Mouse (Mus musculus): Measurements from ENCODE around the gene Rad51. TPM values are rescaled to one million over a fixed set of nuclear protein-coding genes. Genes with fewer than 3 reads are reported as not detected.
A peak's percentile ranks its signal among the peaks of the same experiment; 100 is the strongest.

The Rad51 gene
- total and polyA plus RNA-seq, 3 experiments: 18.6 to 87.5 (median 45.0) TPM

DNA sequence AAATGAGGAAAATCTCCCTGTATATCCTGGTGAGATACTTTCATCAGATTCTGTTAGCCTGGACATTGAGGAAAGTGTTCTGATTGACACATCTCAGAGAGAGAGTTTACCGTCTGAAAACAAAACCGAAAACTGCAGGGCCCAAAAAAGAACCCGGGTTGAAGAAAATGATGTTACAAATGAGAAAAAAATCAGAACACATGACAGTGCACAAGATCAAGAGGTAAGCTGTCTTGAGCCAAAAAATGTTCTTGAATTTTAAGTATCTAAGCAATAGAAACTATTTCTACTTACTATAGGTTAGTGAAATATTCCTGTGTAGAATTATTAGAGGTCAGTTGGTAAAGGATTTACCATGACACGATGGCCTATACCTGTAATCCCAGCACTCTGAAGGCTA is 40.2 kb upstream of the Rad51 start:
- Histone ChIP-seq H3K4me3 (replicated peaks in 1 of 3; ENCODE audit: low read depth in 2 of 3, low read length in 2 of 3, poor library complexity in 1 of 3) (peak overlapping the region in 2 of 3 experiments; percentile 23 to 38), H3K36me3 (replicated peaks in 1 of 2; ENCODE audit: control insufficient read depth in 1 of 2, insufficient read depth in 1 of 2, low read length in 1 of 2) (peaks cover 8 to 58% of the 10 kb centered on the region in 2 experiments), H3K27me3 (replicated peaks) (no peaks in the 10 kb centered on the region), H3K9me3 (replicated peaks; ENCODE audit: low read length) (no peaks in the 10 kb centered on the region), H3K79me2 (replicated peaks; ENCODE audit: control insufficient read depth, extremely low read depth, insufficient read depth, poor library complexity, severe bottlenecking) (peaks cover 10% of the 10 kb centered on the region; the same call in 1 of the 2 replicates), H3K9ac (ENCODE audit: insufficient read depth, low read depth) (peak overlapping the region; percentile 89), H3K4me1 (ENCODE audit: control insufficient read depth in 1 of 2, insufficient read depth in 2 of 2) (peaks cover 2 to 17% of the 10 kb centered on the region in 2 experiments; a peak in 2 of 4 replicates), H3K4me2 (ENCODE audit: insufficient read depth, low read depth, poor library complexity, severe bottlenecking) (peak overlapping the region; percentile 98), H3K27ac (ENCODE audit: insufficient read depth, low read depth) (peak overlapping the region; percentile 94)
- peak; percentile 17 for DNase-seq (ENCODE audit: extremely low read depth)
- in situ Hi-C loops (cut with MboI; ENCODE audit: low pct_ligation_motif_present, low pct_unique_long_range_greater_than_20kb, low sequenced_read_pairs): no loop called here
- TF ChIP-seq ZNF384 (IDR thresholded peaks at IDR 0.05; ENCODE audit: low read depth, low read length): peak; percentile 77
- peak; percentile 10; the same call in 1 of the 2 replicates for TF ChIP-seq SIN3A (IDR thresholded peaks at IDR 0.05; ENCODE audit: low read length)
- peak; percentile 13; the same call in 1 of the 2 replicates for TF ChIP-seq IRF4 (IDR thresholded peaks at IDR 0.05; ENCODE audit: low read depth, low read length)
- no peak; the same call in 1 of the 2 replicates for TF ChIP-seq EP300 (IDR thresholded peaks at IDR 0.05; ENCODE audit: low read length)
- 0 out of 2 replicates have a peak, but pooled peaks have one; percentile 65 for TF ChIP-seq CHD1 (IDR thresholded peaks at IDR 0.05; ENCODE audit: low read depth, low read length)
- TF ChIP-seq UBTF (IDR thresholded peaks at IDR 0.05; ENCODE audit: low read depth, low read length): no peak
- no peak for TF ChIP-seq NELFE (IDR thresholded peaks at IDR 0.05; ENCODE audit: low read depth, low read length)
- dilution Hi-C loops (cut with MboI; ENCODE audit: extremely low pct_ligation_motif_present, extremely low pct_unique_long_range_greater_than_20kb, low sequenced_read_pairs): no loop called here

DNA sequence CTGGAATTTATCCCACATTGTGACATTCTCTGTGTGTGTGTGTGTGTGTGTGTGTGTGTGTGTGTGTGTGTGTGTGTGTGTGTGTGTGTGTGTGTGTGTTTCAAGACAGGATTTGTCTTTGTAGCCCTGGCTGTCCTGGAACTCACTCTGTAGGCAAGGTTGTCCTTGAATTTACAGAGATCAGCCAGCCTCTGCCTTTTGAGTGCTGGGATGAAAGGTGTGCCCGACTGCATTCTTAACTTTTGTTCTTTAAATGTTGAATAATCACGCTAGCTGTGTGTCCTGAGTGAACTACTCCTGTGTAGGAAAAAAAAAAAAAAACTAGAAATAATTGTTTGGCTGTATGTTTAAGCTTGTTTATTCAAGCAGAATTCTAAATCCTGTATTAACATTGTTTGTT is 26.4 kb upstream of the Rad51 start:
- Histone ChIP-seq H3K79me2 (replicated peaks; ENCODE audit: control insufficient read depth, extremely low read depth, insufficient read depth, poor library complexity, severe bottlenecking) (no peaks in the 10 kb centered on the region), H3K9me3 (replicated peaks; ENCODE audit: low read length) (no peaks in the 10 kb centered on the region), H3K4me1 (ENCODE audit: control insufficient read depth in 1 of 2, insufficient read depth in 2 of 2) (no peaks in the 10 kb centered on the region), H3K36me3 (replicated peaks in 1 of 2; ENCODE audit: control insufficient read depth in 1 of 2, insufficient read depth in 1 of 2, low read length in 1 of 2) (peaks cover 20 to 73% of the 10 kb centered on the region in 2 experiments), H3K9ac (ENCODE audit: insufficient read depth, low read depth) (no peak overlapping the region), H3K4me2 (ENCODE audit: insufficient read depth, low read depth, poor library complexity, severe bottlenecking) (no peak overlapping the region), H3K27me3 (replicated peaks) (no peaks in the 10 kb centered on the region), H3K4me3 (replicated peaks in 1 of 3; ENCODE audit: low read depth in 2 of 3, low read length in 2 of 3, poor library complexity in 1 of 3) (no peak overlapping the region), H3K27ac (ENCODE audit: insufficient read depth, low read depth) (no peak overlapping the region)
- no peak for DNase-seq (ENCODE audit: extremely low read depth)
- no peak for TF ChIP-seq POLR2AphosphoS2 (IDR thresholded peaks at IDR 0.05; ENCODE audit: low read depth, low read length)
- TF ChIP-seq CHD2 (IDR thresholded peaks at IDR 0.05; ENCODE audit: low read length): no peak
- no peak for TF ChIP-seq ETS1 (conservative IDR thresholded peaks at IDR 0.05; ENCODE audit: low read depth, low read length)
- no peak for TF ChIP-seq JUN (IDR thresholded peaks at IDR 0.05; ENCODE audit: insufficient read depth, low read depth, low read length)
- TF ChIP-seq NELFE (IDR thresholded peaks at IDR 0.05; ENCODE audit: low read depth, low read length): no peak
- dilution Hi-C loops (cut with MboI; ENCODE audit: extremely low pct_ligation_motif_present, extremely low pct_unique_long_range_greater_than_20kb, low sequenced_read_pairs): no loop called here
- in situ Hi-C loops (cut with MboI; ENCODE audit: low pct_ligation_motif_present, low pct_unique_long_range_greater_than_20kb, low sequenced_read_pairs): no loop called here

DNA sequence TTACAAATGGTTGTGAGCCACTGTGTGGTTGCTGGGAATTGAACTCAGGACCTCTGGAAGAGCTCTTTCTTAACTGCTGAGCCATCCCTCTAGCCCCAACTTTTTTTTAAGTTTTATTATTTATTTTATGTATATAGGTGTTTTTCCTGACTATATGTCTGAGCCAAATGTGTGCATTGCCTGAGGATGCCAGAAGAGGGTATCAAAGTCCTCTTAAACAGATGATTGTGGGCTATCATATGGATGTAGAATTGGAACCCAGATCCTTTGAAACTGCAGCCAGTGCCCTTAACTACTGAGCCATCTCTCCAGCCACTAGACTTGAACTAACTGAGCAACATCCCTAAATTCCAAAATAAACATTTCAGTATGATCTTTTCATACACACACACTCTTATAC is 11.0 kb upstream of the Rad51 start:
- no peaks in the 10 kb centered on the region for H3K27me3 ChIP-seq (replicated peaks)
- no peak overlapping the region for H3K4me2 ChIP-seq (ENCODE audit: insufficient read depth, low read depth, poor library complexity, severe bottlenecking)
- H3K27ac ChIP-seq (ENCODE audit: insufficient read depth, low read depth): no peak overlapping the region
- dilution Hi-C loops (cut with MboI; ENCODE audit: extremely low pct_ligation_motif_present, extremely low pct_unique_long_range_greater_than_20kb, low sequenced_read_pairs): no loop called here
- peaks cover 26 to 61% of the 10 kb centered on the region in 2 experiments for H3K36me3 ChIP-seq (replicated peaks in 1 of 2; ENCODE audit: control insufficient read depth in 1 of 2, insufficient read depth in 1 of 2, low read length in 1 of 2)
- in situ Hi-C loops (cut with MboI; ENCODE audit: low pct_ligation_motif_present, low pct_unique_long_range_greater_than_20kb, low sequenced_read_pairs): no loop called here
- no peak overlapping the region for H3K9ac ChIP-seq (ENCODE audit: insufficient read depth, low read depth)
- no peaks in the 10 kb centered on the region for H3K4me1 ChIP-seq (ENCODE audit: control insufficient read depth in 1 of 2, insufficient read depth in 2 of 2)
- no peak for DNase-seq (ENCODE audit: extremely low read depth)
- H3K79me2 ChIP-seq (replicated peaks; ENCODE audit: control insufficient read depth, extremely low read depth, insufficient read depth, poor library complexity, severe bottlenecking): no peaks in the 10 kb centered on the region
- TF ChIP-seq MAFK (IDR thresholded peaks at IDR 0.05; ENCODE audit: insufficient replicate concordance, low read length): no peak
- no peak for TF ChIP-seq NELFE (IDR thresholded peaks at IDR 0.05; ENCODE audit: low read depth, low read length)
- TF ChIP-seq SIN3A (IDR thresholded peaks at IDR 0.05; ENCODE audit: low read length): no peak
- TF ChIP-seq HCFC1 (IDR thresholded peaks at IDR 0.05; ENCODE audit: low read depth, low read length): no peak
- no peak overlapping the region for H3K4me3 ChIP-seq (replicated peaks in 1 of 3; ENCODE audit: low read depth in 2 of 3, low read length in 2 of 3, poor library complexity in 1 of 3)
- H3K9me3 ChIP-seq (replicated peaks; ENCODE audit: low read length): no peaks in the 10 kb centered on the region

Measured in CH12.LX (cell line).